Mouse (Mus musculus): ENCODE measurements around the gene Pdzk1.

GRCm38 (mm10) chr3:96902336-96902999, 73.4 kb downstream of the Pdzk1 start:
- TF ChIP-seq POLR2A (IDR thresholded peaks at IDR 0.05; ENCODE audit: control insufficient read depth, low read depth, low read length): no peak
- TF ChIP-seq CTCF (IDR thresholded peaks at IDR 0.05; ENCODE audit: control insufficient read depth, insufficient read depth, insufficient replicate concordance, low read depth, low read length): no peak
